Mouse (Mus musculus) C2C12 (cell line): ENCODE results near the gene Cntnap2. TPM values are rescaled to one million over a fixed set of nuclear protein-coding genes. Genes with fewer than 3 reads are reported as not detected.

Experiments used
- H3K27me3 ChIP-seq: one replicate; pipeline ENCODE4 v1.6.1; 2011; ENCODE audit not compliant: control insufficient read depth, insufficient read depth, insufficient read length
- H3K36me3 ChIP-seq: one replicate; pipeline ENCODE4 v1.6.1; 2011; ENCODE audit not compliant: control insufficient read depth, insufficient read depth
- H3K4me3 ChIP-seq: one replicate; pipeline ENCODE4 v1.5.1; 2011; ENCODE audit warnings: mild to moderate bottlenecking, control low read depth; ENCODE audit not compliant: poor library complexity, insufficient read depth, severe bottlenecking
- H3K79me2 ChIP-seq: one replicate; pipeline ENCODE4 v1.6.1; 2011; ENCODE audit not compliant: control insufficient read depth, insufficient read depth
- H3K79me3 ChIP-seq: one replicate; pipeline ENCODE4 v1.6.1; 2011; ENCODE audit warnings: low read depth, control low read depth
- H3ac ChIP-seq: one replicate; pipeline ENCODE3; 2011; ENCODE audit warnings: low read depth; ENCODE audit not compliant: control insufficient read depth, insufficient read length
- CEBPB ChIP-seq: IDR thresholded peaks from one replicate; pipeline ENCODE4 v1.6.1; 2011; ENCODE audit warnings: low read depth, mild to moderate bottlenecking, control low read depth, moderate library complexity
- CTCF ChIP-seq: IDR thresholded peaks from one replicate; pipeline ENCODE4 v1.5.1; 2011; ENCODE audit not compliant: control insufficient read depth, insufficient read depth, insufficient read length
- FOSL1 ChIP-seq: IDR thresholded peaks from one replicate; pipeline ENCODE4 v1.8.0; 2011; ENCODE audit warnings: mild to moderate bottlenecking, low read length; ENCODE audit not compliant: poor library complexity, insufficient read depth, severe bottlenecking
- MAX ChIP-seq: IDR thresholded peaks from one replicate; pipeline ENCODE4 v1.6.1; 2011; ENCODE audit warnings: mild to moderate bottlenecking, control low read depth
- MYOD1 ChIP-seq: IDR thresholded peaks from one replicate; pipeline ENCODE4 v1.6.1; 2011; ENCODE audit warnings: low read depth; ENCODE audit not compliant: control insufficient read depth, insufficient read length
- MYOG ChIP-seq: IDR thresholded peaks from one replicate; pipeline ENCODE4 v1.6.1; 2011; ENCODE audit not compliant: control insufficient read depth, insufficient read length; ENCODE audit errors: extremely low read depth
- USF1 ChIP-seq: IDR thresholded peaks from one replicate; pipeline ENCODE4 v1.6.1; 2011; ENCODE audit warnings: low read depth, mild to moderate bottlenecking, control low read depth, moderate library complexity
- polyA plus RNA-seq: library from polyadenylated mRNA; unstranded; fragments of >200 nt; fragmentation: generic; extraction: Trizol; gene quantifications from one replicate; pipeline ENCODE4 v1.2.1, GENCODE M21; 2012; ENCODE audit warnings: missing spikeins

The Cntnap2 gene
- polyA plus RNA-seq, 1 experiment = 0.02 TPM

DNA sequence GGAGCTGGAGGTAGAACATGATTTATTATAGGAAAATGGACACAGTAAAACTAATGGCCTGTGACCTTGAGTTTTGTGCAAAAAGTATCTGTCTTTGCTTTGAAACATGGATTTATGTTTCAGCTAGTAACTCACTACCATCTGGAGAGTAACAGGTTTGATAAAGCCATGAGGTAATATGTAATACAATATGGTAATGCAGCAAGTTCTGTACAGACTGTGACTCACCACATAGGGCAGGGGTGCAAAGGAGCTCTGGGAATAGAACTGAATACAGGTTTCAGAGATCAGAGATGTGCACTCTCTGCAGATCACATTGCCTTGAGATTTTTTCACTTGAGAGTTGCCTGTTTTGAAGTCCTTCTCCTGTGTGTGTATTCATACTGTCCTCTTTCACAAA is 1689.3 kb downstream of the Cntnap2 start:
- Histone ChIP-seq H3K79me3 (no peaks in the 10 kb centered on the region), H3K4me3 (no peak overlapping the region)

DNA sequence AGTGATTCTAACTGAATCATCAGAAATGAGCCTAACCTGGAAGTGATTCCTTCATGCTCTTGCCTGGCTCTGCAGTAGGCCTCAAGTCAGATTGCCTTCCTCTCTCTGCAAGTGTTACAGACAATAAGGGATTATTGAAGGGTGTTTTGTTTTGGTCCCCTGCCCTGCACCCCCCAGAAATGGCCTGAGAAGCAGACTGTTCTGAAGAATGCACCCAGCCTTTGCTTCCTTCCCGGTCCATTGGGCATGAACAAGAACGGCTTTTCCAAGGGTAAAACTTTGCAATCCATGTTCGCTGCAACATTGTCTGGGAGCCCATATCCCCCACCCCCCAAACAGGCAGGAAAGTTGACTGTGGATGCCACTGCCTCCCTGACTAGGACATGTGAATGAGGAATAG is 1704.3 kb downstream of the Cntnap2 start:
- no peaks in the 10 kb centered on the region for H3K27me3 ChIP-seq
- H3ac ChIP-seq = no peak overlapping the region
- TF ChIP-seq USF1 (no peak), CEBPB (no peak), MAX (no peak), CTCF (no peak), MYOD1 (no peak), FOSL1 (no peak), MYOG (no peak)
- no peaks in the 10 kb centered on the region for H3K36me3 ChIP-seq
- no peaks in the 10 kb centered on the region for H3K79me3 ChIP-seq
- H3K79me2 ChIP-seq = no peaks in the 10 kb centered on the region
- no peak overlapping the region for H3K4me3 ChIP-seq

More for the DNA sequence above, 1689.3 kb downstream of the Cntnap2 start:
- Histone ChIP-seq H3K27me3 (no peaks in the 10 kb centered on the region), H3ac (no peak overlapping the region), H3K36me3 (no peaks in the 10 kb centered on the region), H3K79me2 (no peaks in the 10 kb centered on the region)
- TF ChIP-seq MYOG (no peak), CEBPB (no peak), USF1 (no peak), MAX (no peak), FOSL1 (no peak), CTCF (no peak), MYOD1 (no peak)

DNA sequence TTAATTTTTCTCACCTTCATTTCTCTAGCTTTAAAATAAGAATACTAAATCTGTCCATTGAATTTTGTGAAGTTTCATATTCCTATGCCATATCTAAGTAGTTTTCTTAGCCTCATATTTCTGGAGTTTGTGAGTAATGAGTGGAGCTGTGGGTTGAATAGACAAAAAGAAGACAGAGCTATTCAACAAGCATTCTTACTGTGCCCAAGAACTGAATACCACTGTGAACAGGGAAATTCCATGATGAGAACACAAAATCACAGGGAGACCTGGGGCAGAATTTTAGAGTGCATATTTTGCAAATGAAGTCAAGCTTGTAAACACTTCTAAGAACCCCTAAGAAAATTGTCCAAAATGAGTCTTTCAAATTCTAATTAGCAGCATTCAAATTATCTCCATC is 1715.4 kb downstream of the Cntnap2 start:
- Histone ChIP-seq H3K79me3 (no peaks in the 10 kb centered on the region), H3K27me3 (no peaks in the 10 kb centered on the region), H3K79me2 (no peaks in the 10 kb centered on the region), H3ac (no peak overlapping the region), H3K4me3 (no peak overlapping the region), H3K36me3 (no peaks in the 10 kb centered on the region)
- TF ChIP-seq USF1 (no peak), MAX (no peak)

DNA sequence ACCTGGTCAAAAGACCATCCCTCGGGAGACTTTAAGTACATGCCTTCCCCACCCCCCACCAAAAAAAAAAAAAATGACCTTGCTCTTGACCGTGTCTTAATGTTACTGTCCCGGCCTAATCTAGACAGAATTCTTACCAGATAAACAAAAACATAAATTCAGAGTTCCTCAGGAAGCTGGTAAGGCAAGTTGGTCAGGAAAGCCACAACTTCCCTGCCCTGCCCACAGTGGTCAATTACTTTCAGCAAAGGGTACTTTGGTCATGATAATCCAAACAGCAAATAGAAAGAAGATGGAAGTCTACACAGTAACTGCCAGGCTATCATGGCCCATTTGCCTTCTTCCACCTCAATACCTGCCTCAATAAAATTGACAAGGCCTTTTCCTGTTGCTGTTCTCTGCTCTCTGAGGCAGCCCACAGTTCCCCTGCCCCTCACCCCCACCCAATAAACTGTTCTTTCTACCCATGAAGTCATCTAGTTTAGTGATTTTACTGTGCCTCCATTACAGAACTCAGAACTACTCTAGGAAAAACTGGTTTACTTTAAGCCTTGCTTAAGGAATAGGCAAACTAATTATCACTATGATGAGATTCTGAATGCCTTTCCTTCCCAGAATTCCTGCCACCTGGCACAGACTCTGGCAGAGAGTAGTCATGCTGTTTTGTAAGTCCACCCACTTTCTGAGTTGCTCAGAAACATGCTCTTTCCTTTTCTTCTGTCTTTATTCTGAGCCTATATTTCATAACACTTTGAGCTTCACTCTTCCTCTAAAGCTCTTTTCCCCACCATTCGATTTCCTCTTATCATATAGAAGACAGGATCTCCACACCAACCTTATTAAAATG is 1743.3 kb downstream of the Cntnap2 start:
- Histone ChIP-seq H3K36me3 (no peaks in the 10 kb centered on the region), H3K27me3 (no peaks in the 10 kb centered on the region), H3K79me3 (no peaks in the 10 kb centered on the region), H3K79me2 (no peaks in the 10 kb centered on the region), H3ac (no peak overlapping the region), H3K4me3 (no peak overlapping the region)
- TF ChIP-seq MYOG (no peak), CEBPB (no peak), MYOD1 (no peak), USF1 (no peak), FOSL1 (no peak)

DNA sequence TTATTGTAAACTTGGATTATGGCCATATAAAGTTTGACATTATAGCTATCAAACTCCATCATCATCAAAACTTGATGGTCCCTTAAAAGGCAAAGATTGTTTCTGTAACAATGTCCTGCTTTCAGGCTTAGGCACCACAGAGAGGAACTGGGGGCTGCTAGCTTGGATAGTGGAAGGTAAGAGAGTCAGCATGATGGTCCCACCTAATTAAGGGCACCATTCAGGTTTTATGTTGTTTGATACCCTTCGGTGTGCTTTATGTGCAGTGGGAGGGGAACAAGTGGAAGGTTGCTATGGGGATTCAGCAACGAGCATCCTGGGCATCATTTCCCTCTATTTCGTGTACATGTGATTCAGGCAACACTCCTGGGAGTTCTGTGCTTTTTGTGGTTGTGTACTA is 1797.5 kb downstream of the Cntnap2 start:
- no peaks in the 10 kb centered on the region for H3K79me3 ChIP-seq
- no peaks in the 10 kb centered on the region for H3K27me3 ChIP-seq
- H3ac ChIP-seq = no peak overlapping the region
- H3K36me3 ChIP-seq = no peaks in the 10 kb centered on the region
- no peaks in the 10 kb centered on the region for H3K79me2 ChIP-seq
- H3K4me3 ChIP-seq = no peak overlapping the region
- TF ChIP-seq MYOD1 (no peak), USF1 (no peak), CEBPB (no peak), FOSL1 (no peak), CTCF (no peak), MYOG (no peak), MAX (no peak)

DNA sequence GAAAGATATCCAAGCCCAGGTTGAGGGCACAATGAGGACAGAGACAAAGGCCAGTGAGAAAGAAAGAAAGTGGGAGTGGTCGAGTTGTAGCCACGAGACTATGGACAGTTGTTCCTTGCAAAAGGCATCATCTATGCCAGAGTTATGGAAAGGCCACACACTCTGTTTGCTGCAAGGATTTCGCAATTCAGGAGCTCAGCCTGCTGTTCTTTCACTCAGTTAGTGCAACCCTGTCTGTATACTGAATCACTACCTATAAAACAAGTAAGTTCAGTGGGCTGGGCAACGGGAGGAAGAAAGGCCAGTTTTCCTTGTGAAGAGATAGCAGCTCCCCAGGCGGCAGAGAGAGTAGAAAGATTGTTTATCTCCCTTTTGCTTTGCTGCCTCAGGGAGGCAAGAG is 1801.9 kb downstream of the Cntnap2 start:
- no peak overlapping the region for H3ac ChIP-seq
- H3K4me3 ChIP-seq = no peak overlapping the region
- no peaks in the 10 kb centered on the region for H3K79me2 ChIP-seq
- H3K79me3 ChIP-seq = no peaks in the 10 kb centered on the region
- TF ChIP-seq MAX (no peak), CTCF (no peak), FOSL1 (no peak), USF1 (no peak), MYOD1 (no peak), CEBPB (no peak), MYOG (no peak)
- H3K36me3 ChIP-seq = no peaks in the 10 kb centered on the region
- no peaks in the 10 kb centered on the region for H3K27me3 ChIP-seq
